Mouse (Mus musculus) thymus, postnatal 10 days (tissue): Measurements from ENCODE around the gene Agpat4.

Experiments used
- DNase-seq, 2 experiments: peaks; one replicate each; pipeline ENCODE4 v3.0.0; 2021; ENCODE audit warnings: low spot score in 2 of 2

Gene Agpat4

GRCm38 (mm10) chr17:12118561-12118925 is at the start of gene Agpat4:
Gene Agpat4, plus strand, starts transcription at chr17:12118704.
- peak; percentile 36 to 55 for DNase-seq

- DNase-seq, result no peak
These were observed 41.7 kb upstream of the Agpat4 start for GRCm38 (mm10) chr17:12076816-12077215.

- no peak for DNase-seq
These were observed 37.6 kb upstream of the Agpat4 start for GRCm38 (mm10) chr17:12080656-12081495.

- no peak for DNase-seq
These were observed 36.3 kb upstream of the Agpat4 start for GRCm38 (mm10) chr17:12082201-12082600.

GRCm38 (mm10) chr17:12090261-12090927 is 28.1 kb upstream of the Agpat4 start:
- no peak for DNase-seq

- no peak for DNase-seq
These were observed 25.5 kb upstream of the Agpat4 start for GRCm38 (mm10) chr17:12092901-12093564.

GRCm38 (mm10) chr17:12094016-12094415 is 24.5 kb upstream of the Agpat4 start:
- DNase-seq, result no peak

GRCm38 (mm10) chr17:12094827-12095590 is 23.5 kb upstream of the Agpat4 start:
- no peak for DNase-seq

GRCm38 (mm10) chr17:12099415-12099814 is 19.1 kb upstream of the Agpat4 start:
- no peak for DNase-seq

- DNase-seq, result no peak
These were observed 16.2 kb upstream of the Agpat4 start for GRCm38 (mm10) chr17:12102326-12102725.

GRCm38 (mm10) chr17:12103781-12104180 is 14.7 kb upstream of the Agpat4 start:
- DNase-seq, result peak in 1 of 2 experiments; percentile 36

GRCm38 (mm10) chr17:12104245-12104644 is 14.3 kb upstream of the Agpat4 start:
- no peak for DNase-seq

- no peak for DNase-seq
These were observed 13.8 kb upstream of the Agpat4 start for GRCm38 (mm10) chr17:12104690-12105089.

- DNase-seq, result no peak
These were observed 12.2 kb upstream of the Agpat4 start for GRCm38 (mm10) chr17:12106255-12106654.

- no peak for DNase-seq
These were observed 4.9 kb upstream of the Agpat4 start for GRCm38 (mm10) chr17:12113626-12114025.

- DNase-seq, result no peak
These were observed 3.4 kb upstream of the Agpat4 start for GRCm38 (mm10) chr17:12115086-12115485.

- DNase-seq, result peak; percentile 6 to 11
These were observed 373 bp upstream of the Agpat4 start for GRCm38 (mm10) chr17:12118131-12118530.

GRCm38 (mm10) chr17:12118926-12119641 is 580 bp downstream of the Agpat4 start:
- peak; percentile 75 to 77 for DNase-seq

- peak; percentile 17 to 19 for DNase-seq
These were observed 1.2 kb downstream of the Agpat4 start for GRCm38 (mm10) chr17:12119675-12120074.

- no peak for DNase-seq
These were observed 1.8 kb downstream of the Agpat4 start for GRCm38 (mm10) chr17:12120268-12120667.

GRCm38 (mm10) chr17:12121226-12121794 is 2.8 kb downstream of the Agpat4 start:
- no peak for DNase-seq
